Mouse (Mus musculus) urinary bladder, postnatal 25 days (tissue): ENCODE measurements at regions not wholly inside any gene's neighbourhood (a gene's known extent, or its start where the extent isn't known, plus 50 kb on each side); places are given as distances from the start of the nearest gene placed in this dataset.
"Not testable (repeated sequence)": the region's sequence is repeated elsewhere in the genome, so short reads cannot be mapped to it uniquely, and the experiment has no call there.

Source experiments
- DNase-seq: peaks from one replicate; pipeline ENCODE4 v3.0.0; 2022; ENCODE audit warnings: low spot score

DNA sequence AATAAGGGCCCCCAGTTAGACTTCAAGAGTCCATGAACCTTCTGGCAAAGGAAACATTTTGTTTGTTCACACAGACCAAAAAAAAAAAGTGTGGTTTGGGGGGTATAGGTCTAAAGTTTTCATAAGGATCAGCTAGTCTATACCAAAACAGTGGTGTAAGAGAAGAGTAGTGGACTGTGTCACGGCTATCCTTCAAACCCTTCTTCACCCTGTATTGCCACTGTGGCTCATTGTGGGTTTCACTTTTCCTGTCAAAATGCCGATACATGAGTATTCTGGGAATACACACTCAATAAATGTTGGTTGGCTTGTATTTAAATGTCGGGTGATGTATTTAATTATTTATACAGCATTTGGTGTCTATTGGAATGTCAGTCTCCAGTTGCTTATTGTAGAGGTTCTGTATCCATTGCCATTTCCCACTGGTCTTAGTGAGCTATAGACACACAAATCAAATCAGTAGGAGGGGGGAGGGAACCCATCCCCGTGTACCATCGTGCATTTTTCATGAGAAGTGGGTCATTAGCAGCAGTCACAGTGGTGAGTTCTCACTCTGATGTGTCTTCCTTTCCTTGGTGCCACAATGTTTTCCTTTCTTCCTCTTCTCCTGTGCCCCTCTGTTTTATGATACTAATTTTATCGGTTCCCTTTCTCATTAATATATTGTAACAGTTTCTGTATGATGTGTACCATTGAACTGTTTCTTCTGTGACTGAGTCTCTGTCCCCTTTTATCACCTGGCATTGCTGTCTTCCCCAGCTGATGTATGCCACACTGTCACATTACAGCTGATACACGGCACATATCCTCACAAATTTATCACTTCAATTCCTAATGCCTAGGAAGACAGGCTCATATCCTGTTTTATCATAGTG, 187.8 kb upstream of the Tsc22d2 start:
- no peak for DNase-seq

GRCm38 (mm10) chr3:58227322-58227627, 187.2 kb upstream of the Tsc22d2 start:
- DNase-seq: no peak

DNA sequence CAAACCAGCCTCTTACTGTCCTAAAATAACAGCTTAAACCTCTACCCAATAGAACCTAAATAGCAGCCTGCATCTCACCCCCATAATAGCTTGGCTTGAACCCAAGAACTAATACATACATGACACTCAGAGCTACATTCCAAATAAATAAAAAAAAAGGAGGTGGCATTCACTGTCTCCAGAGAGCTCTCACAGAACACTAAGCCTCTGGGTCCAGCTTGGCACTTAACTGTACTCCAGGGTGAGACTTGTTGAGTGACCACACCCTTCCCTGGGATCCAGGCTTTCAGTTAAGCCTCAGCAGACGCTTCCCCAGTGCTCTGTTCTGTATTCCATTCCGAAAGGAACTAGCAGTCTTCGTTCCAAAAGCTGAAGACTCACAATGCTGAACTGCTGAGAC, 186.3 kb upstream of the Tsc22d2 start:
- no peak for DNase-seq

- DNase-seq: no peak
Measured at GRCm38 (mm10) chr3:58231746-58232145, 182.8 kb upstream of the Tsc22d2 start.

DNA sequence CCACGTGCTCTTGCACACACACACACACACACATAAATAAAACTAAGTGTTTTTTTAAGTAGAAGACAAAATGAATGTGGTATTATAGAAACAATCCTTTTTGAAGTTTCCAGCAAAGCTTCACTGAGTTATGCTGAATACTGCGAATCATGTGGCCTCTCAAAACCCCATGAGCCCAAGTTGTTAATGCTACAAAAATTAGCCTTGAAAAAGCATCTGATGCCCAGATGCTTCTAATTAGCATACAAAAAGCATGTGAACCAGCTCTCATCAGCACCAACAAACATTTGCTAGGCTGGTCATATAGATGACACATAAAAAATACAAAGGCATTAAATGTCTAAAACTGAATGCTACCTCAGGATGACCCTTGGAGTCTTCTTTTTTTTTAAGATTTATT, 181.2 kb upstream of the Tsc22d2 start:
- no peak for DNase-seq

DNA sequence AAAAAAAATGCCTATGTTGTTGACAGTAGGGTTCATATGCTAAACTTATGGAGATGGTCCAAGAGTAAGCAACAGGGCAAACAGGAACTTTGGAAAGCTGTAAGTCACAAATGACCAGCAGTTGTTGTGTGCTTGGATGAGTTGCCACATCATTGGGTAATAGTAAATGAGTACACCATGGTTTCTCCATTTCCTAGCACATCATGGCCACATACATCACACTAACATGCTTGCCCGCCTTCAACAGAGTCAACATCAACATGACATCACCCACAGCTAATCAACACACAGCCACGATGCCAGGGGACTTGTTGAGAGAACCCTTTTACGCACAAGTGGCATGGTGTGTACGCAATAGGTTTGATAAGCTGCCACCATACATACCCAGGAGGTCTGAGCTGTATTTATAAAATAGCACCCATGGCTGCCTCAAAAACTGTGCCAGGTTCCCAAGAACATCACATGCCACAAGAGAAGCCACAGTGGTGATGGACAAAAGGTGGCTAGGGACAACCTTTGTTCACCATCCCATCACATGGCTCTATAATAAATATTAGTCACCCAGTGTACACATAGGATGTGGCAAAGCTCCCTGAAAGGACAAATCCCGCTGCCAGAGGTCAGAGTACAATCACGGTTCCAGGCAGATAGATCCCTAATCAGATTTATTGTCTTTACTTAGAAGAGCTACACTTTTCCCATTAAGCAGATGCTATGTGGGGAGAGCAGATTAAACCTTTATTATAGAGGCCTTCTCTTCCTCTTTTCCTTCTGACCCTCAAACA, 179.5 kb upstream of the Tsc22d2 start:
- DNase-seq: no peak

- DNase-seq: no peak
Measured at GRCm38 (mm10) chr3:58238111-58238510, 176.4 kb upstream of the Tsc22d2 start.

- DNase-seq: no peak
Measured at GRCm38 (mm10) chr3:58240775-58241174, 173.7 kb upstream of the Tsc22d2 start.

DNA sequence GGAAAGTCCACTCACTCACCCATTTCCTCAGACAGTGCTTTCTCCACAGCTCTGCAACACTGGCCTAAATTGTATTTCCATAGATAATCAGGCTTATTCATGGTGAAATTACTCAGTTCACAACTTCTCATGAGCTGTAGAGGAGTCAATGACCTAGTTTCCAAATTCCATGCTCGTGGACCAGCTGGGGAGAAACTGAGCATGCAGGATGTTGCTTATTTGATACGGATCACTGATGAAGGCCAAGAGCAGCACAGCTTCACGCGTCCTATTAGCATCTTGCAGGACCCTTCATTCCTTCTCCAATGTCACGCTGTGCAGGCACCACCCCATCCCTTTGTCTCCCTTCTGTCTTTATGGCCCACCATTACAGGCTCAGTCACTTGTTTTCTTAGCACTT, 169.2 kb upstream of the Tsc22d2 start:
- DNase-seq: no peak

DNA sequence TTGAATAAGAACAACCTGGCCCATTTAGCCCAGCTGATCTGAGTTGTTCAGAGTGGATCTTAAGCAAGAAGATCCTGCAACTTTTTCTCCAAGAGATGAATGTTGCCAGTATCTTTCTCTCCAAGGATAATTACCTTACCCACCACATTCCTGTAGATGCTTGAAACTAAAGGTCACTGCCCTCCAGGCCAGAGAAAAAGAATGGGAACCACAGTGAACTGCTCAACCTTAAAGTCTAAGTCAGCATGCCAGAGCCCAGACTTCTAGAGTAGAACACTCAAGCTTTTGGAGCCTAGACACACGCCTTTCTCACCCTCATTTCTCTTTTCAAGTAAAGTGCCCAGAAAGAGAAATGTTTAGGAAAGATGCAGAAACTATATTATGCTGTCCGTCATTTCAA, 166.5 kb upstream of the Tsc22d2 start:
- no peak for DNase-seq

GRCm38 (mm10) chr3:58253942-58254341, 160.6 kb upstream of the Tsc22d2 start:
- DNase-seq: no peak

- no peak for DNase-seq
Measured at GRCm38 (mm10) chr3:58267606-58268325, 146.7 kb upstream of the Tsc22d2 start.

- DNase-seq: not testable (repeated sequence)
Measured at GRCm38 (mm10) chr3:58271441-58271840, 143.1 kb upstream of the Tsc22d2 start.

- no peak for DNase-seq
Measured at GRCm38 (mm10) chr3:58281291-58281690, 133.2 kb upstream of the Tsc22d2 start.

- DNase-seq: not testable (repeated sequence)
Measured at GRCm38 (mm10) chr3:58284371-58284770, 130.1 kb upstream of the Tsc22d2 start.

- DNase-seq: no peak
Measured at GRCm38 (mm10) chr3:58295810-58296209, 118.7 kb upstream of the Tsc22d2 start.

- no peak for DNase-seq
Measured at GRCm38 (mm10) chr3:58300213-58300612, 114.3 kb upstream of the Tsc22d2 start.

DNA sequence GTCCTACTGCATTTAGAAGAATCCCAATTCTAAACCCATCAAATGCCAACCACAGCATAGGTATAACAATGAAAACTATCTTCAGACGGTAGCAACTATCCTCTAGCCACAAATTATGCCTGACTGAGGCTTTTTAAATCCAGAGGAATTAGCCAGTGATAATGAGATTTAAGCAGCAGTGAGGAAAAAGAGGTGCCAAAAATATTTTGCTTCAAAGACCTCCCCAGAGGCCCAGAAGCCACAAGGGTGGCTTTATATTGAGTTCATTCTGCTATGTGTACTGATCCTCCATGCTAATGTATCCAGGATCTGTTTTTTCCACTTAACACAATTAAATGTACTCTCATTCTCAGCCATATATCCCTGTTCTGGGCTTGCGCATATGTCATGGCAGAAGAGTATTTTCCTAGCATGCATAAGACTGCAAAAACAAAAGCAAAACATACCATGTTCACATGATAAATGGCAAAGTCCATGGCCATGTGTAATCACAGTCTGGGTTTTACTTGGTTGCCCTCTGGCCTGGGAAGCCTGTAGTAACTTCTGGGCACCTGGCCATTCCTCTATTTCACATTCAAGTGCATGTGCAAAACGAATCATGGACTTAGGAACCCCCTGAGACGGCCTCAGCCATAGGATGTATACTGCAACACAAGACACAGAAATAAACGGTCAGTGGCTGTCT, 113.6 kb upstream of the Tsc22d2 start:
- no peak for DNase-seq

GRCm38 (mm10) chr3:58302322-58302721, 112.2 kb upstream of the Tsc22d2 start:
- DNase-seq: no peak

DNA sequence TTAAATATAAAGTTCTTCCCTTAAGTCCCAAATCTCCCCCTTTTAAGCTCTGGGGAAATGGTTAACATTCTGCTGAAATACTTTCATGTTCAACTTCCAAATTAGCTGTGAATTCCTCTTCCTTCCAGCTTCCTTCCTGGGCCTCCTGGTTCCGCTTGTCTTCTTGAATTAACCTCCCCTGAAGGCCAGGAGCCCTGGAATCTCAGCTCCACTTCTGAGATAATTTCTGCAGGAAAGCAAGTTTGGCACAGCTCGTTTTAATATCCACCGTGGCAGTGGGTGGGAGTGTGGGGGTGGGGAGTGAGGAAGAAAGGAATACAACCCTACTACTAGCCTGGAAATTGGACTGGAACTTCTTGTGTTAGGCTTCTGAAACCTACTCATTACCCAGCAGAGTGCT, 110.8 kb upstream of the Tsc22d2 start:
- no peak for DNase-seq

GRCm38 (mm10) chr3:58309601-58310000, 104.9 kb upstream of the Tsc22d2 start:
- DNase-seq: no peak

DNA sequence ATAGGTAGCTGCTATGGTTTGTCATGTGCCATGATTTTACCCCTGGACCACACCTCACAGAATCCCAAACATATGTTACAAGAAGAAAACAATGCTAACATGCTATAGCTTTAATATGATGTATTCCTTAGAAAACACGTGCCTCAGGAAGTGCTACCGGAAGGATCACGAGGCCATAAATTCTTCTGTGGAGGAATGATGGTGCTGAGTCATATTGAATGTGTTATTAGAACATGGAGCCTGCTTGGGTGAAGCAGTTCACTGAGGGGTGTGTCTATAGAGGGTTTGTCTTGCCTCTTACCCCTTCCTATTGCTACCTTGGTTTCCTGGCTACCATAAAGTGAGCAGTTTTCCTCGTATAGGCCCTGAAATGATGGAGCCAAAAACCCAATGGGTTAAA, 104.1 kb upstream of the Tsc22d2 start:
- DNase-seq: no peak
